ENCODE assay signal across 13 mouse cellular contexts in the genomic region with DNA sequence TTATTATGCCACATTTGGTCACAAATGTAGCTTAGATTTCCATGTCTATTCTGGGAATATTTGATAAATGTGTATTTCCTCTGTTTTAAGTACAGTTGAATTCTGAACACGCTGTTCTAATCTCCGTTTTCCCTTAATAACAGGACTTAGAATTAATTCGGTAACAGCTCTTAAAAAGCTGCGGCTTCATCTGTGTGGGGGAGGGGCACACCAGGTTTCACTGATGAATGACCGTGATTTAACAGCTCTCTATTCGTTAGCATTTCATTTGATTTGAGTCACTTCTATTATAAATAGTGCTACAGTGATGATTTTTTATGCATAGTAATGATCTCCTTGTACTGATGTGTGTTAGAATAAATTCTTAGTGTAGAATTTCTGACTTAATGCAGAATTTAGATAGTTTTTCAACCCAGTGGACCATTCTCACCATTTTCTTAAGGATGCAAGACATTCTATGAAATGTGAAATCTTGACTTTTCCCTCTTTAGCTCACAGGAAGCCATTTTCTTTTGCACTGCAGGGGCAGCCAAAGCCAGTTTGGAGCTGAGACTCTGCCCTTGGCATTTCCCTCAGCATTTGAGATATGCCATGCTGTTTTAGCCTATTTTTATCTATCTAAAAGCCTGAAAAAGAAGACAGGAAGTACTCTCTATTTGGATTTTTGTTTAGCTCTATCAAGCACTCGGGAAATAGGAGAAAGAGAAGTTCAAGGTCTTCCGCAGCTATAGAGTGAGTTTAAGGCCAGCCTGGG.
DNase-seq lines count a peak whose midpoint lies in the region; ATAC-seq lines count a peak whose summit lies in the region.
"Had no signal": no experiment of that assay in that cellular context is flagged by ENCODE, and none has a peak within 500 bp of the region (broad histone marks: within the 10 kb centered on the region; RNA-seq: fewer than 3 reads in every experiment).

No protein-coding gene starts in this region.

- ATAC-seq in kidney, embryonic 14.5 days (ENCODE audit: low FRiP score, low TSS enrichment) = no peak
- no peak for ATAC-seq in neural tube, embryonic 15.5 days (ENCODE audit: low FRiP score)

- H3K9me3 ChIP-seq in kidney, embryonic 14.5 days (ENCODE audit: control insufficient read depth, low read length) = no peaks in the 10 kb centered on the region
- H3K9me3 ChIP-seq in neural tube, embryonic 15.5 days (replicated peaks) = no peaks in the 10 kb centered on the region
- H3K9me3 ChIP-seq: liver, embryonic 15.5 days had no signal

- no peaks in the 10 kb centered on the region for H3K27me3 ChIP-seq in kidney, embryonic 14.5 days (ENCODE audit: control insufficient read depth, insufficient read depth, low read length)
- no peaks in the 10 kb centered on the region for H3K27me3 ChIP-seq in neural tube, embryonic 15.5 days (replicated peaks)
- H3K27me3 ChIP-seq: liver, embryonic 15.5 days had no signal

- no peaks in the 10 kb centered on the region for H3K36me3 ChIP-seq in kidney, embryonic 14.5 days (ENCODE audit: control insufficient read depth, insufficient read depth, low read length)
- no peaks in the 10 kb centered on the region for H3K36me3 ChIP-seq in neural tube, embryonic 15.5 days
- H3K36me3 ChIP-seq: liver, embryonic 15.5 days had no signal

- H3K9ac ChIP-seq in kidney, embryonic 14.5 days (ENCODE audit: low read depth, low read length) = no peak overlapping the region
- no peak overlapping the region for H3K9ac ChIP-seq in neural tube, embryonic 15.5 days (replicated peaks)
- H3K9ac ChIP-seq: liver, embryonic 15.5 days had no signal

- peak; percentile 22 for DNase-seq in adrenal gland, postnatal 14 days
- no peak for DNase-seq in adrenal gland, postnatal 10 days
- DNase-seq in kidney, postnatal 25 days = peak; percentile 34 to 54
- peak; percentile 49 to 62 for DNase-seq in right cerebral cortex, postnatal 10 days (ENCODE audit: low spot score in 2 of 2)
- DNase-seq in right cerebral cortex, adult 18-20 months = no peak
- no peak for DNase-seq in natural killer cell, adult 2 months (ENCODE audit: low spot score in 2 of 2)
- DNase-seq: adrenal gland, adult 8-10 months; heart, adult 18-20 months; kidney, adult 18-20 months; lung, postnatal 36 days had no signal

- 79% methylated on average over 8 of the region's 8 CpGs for WGBS in kidney, embryonic 14.5 days
- 49% methylated on average over 8 of the region's 8 CpGs for WGBS in neural tube, embryonic 15.5 days

- no peak overlapping the region for H3K4me3 ChIP-seq in kidney, embryonic 14.5 days (ENCODE audit: low read length)
- H3K4me3 ChIP-seq in neural tube, embryonic 15.5 days (replicated peaks) = no peak overlapping the region
- H3K4me3 ChIP-seq: liver, embryonic 15.5 days had no signal

- H3K4me1 ChIP-seq in kidney, embryonic 14.5 days (ENCODE audit: control insufficient read depth, insufficient read depth, low read length) = no peaks in the 10 kb centered on the region
- H3K4me1 ChIP-seq in neural tube, embryonic 15.5 days = no peaks in the 10 kb centered on the region; the same call in 1 of the 2 replicates

- no peak overlapping the region for H3K27ac ChIP-seq in kidney, embryonic 14.5 days (ENCODE audit: low read depth, low read length)
- H3K27ac ChIP-seq in neural tube, embryonic 15.5 days (replicated peaks) = peak overlapping the region; percentile 45; the same call in 1 of the 2 replicates
- H3K27ac ChIP-seq: liver, embryonic 15.5 days had no signal

- H3K4me2 ChIP-seq in kidney, embryonic 14.5 days (replicated peaks; ENCODE audit: low read depth, low read length) = no peak overlapping the region
- no peak overlapping the region for H3K4me2 ChIP-seq in neural tube, embryonic 15.5 days
- H3K4me2 ChIP-seq: liver, embryonic 15.5 days had no signal

Comparison
In these comparisons a context has a peak if more than half of its experiments do, and no peak if none do; other contexts are left out.
1. DNase-seq: peak in adrenal gland, postnatal 14 days (single experiment), kidney, postnatal 25 days (2 of 2) and right cerebral cortex, postnatal 10 days (2 of 2); none in adrenal gland, postnatal 10 days (single experiment), right cerebral cortex, adult 18-20 months (single experiment) and natural killer cell, adult 2 months (0 of 2).